Comparison of ENCODE assay signal across 13 mouse cellular contexts in genomic region chr6:136396860-136397259, GRCm38 (mm10).
"Had no signal": no experiment of that assay in that cellular context is flagged by ENCODE, and none has a peak within 500 bp of the region (broad histone marks: within the 10 kb centered on the region; RNA-seq: fewer than 3 reads in every experiment).

No protein-coding gene starts in this region.

- DNase-seq: kidney, postnatal 25 days; layer of hippocampus, adult 9-11 months; liver; lung, adult 18-20 months; lung, postnatal 10 days; lung, postnatal 36 days; retina, postnatal 1 day; right cerebral cortex, postnatal 25 days; spleen, adult 18-20 months; thymus, postnatal 36 days had no signal

- ATAC-seq: liver, embryonic 12.5 days; midbrain, embryonic 13.5 days; midbrain, embryonic 16.5 days had no signal
